Mouse (Mus musculus): ENCODE data around the gene Cldn13. TPM values are rescaled to one million over a fixed set of nuclear protein-coding genes. Genes with fewer than 3 reads are reported as not detected.

Gene Cldn13
- total and polyA plus RNA-seq, 3 experiments = 0.10 TPM; not detected in 2

GRCm38 (mm10) chr5:134896965-134897364 is 18.4 kb downstream of the Cldn13 start:
- 77% methylated on average over 8 of the region's 8 CpGs for WGBS
- Histone ChIP-seq H3K79me2 (replicated peaks; ENCODE audit: control insufficient read depth, insufficient read depth, low read length) (no peaks in the 10 kb centered on the region), H3K4me1 (ENCODE audit: control insufficient read depth, insufficient read depth, low read length) (peaks cover 4% of the 10 kb centered on the region), H3K9ac (ENCODE audit: low read depth, low read length) (no peak overlapping the region), H3K4me3 (no peak overlapping the region), H3K27me3 (ENCODE audit: control insufficient read depth, insufficient read depth, low read length) (no peaks in the 10 kb centered on the region), H3K36me3 (ENCODE audit: control insufficient read depth, insufficient read depth, low read length) (no peaks in the 10 kb centered on the region), H3K27ac (no peak overlapping the region)
- intact Hi-C loops (cut with DNase I) = loop anchor here (10.0 kb wide), 1 partner anchor 502 kb away; no protein-coding TSS in a partner anchor
- DNase-seq = no peak
- no peak for TF ChIP-seq EP300 (IDR thresholded peaks at IDR 0.05; ENCODE audit: insufficient read depth, low read depth, low read length)
- TF ChIP-seq CTCF (IDR thresholded peaks at IDR 0.05) = no peak
- no peak for TF ChIP-seq POLR2A (IDR thresholded peaks at IDR 0.05; ENCODE audit: insufficient read depth, low read depth, low read length)

GRCm38 (mm10) chr5:134895291-134895690 is 20.0 kb downstream of the Cldn13 start:
- intact Hi-C loops (cut with DNase I) = loop anchor here (10.0 kb wide), 1 partner anchor 500 kb away; no protein-coding TSS in a partner anchor
- no peak overlapping the region for H3K27ac ChIP-seq
- no peak for TF ChIP-seq CTCF (IDR thresholded peaks at IDR 0.05)
- TF ChIP-seq EP300 (IDR thresholded peaks at IDR 0.05; ENCODE audit: insufficient read depth, low read depth, low read length) = peak; percentile 59; the same call in 1 of the 2 replicates
- TF ChIP-seq POLR2A (IDR thresholded peaks at IDR 0.05; ENCODE audit: insufficient read depth, low read depth, low read length) = no peak
- no peaks in the 10 kb centered on the region for H3K36me3 ChIP-seq (ENCODE audit: control insufficient read depth, insufficient read depth, low read length)
- H3K9ac ChIP-seq (ENCODE audit: low read depth, low read length) = no peak overlapping the region
- DNase-seq = peak; percentile 75 to 83
- 81% methylated on average over 8 of the region's 8 CpGs for WGBS
- H3K27me3 ChIP-seq (ENCODE audit: control insufficient read depth, insufficient read depth, low read length) = no peaks in the 10 kb centered on the region
- H3K4me1 ChIP-seq (ENCODE audit: control insufficient read depth, insufficient read depth, low read length) = peaks cover 12% of the 10 kb centered on the region
- H3K79me2 ChIP-seq (replicated peaks; ENCODE audit: control insufficient read depth, insufficient read depth, low read length) = no peaks in the 10 kb centered on the region
- H3K4me3 ChIP-seq = no peak overlapping the region

DNA sequence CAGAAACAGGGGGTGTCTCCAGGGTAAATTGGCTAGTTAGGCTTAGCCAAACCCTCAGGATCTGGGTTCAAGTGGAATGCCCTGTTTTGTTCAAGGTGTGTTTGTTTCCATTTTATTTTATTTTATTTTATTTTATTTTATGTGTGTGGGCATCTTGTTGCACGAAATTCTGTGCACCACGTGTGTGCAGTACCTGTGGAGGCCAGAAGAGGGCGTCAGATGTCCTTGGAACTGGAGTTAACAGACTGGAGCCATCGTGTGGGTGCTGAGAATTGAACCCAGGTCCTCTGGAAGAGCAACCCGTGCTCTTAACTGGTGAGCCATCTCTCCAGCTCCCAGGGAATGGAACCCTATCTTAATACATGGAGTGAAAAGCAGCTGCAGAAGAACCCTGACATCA is 22.6 kb downstream of the Cldn13 start:
- Histone ChIP-seq H3K4me1 (ENCODE audit: control insufficient read depth, insufficient read depth, low read length) (peaks cover 22% of the 10 kb centered on the region), H3K4me3 (no peak overlapping the region), H3K9ac (ENCODE audit: low read depth, low read length) (no peak overlapping the region), H3K27ac (peak overlapping the region; percentile 95), H3K79me2 (replicated peaks; ENCODE audit: control insufficient read depth, insufficient read depth, low read length) (no peaks in the 10 kb centered on the region), H3K36me3 (ENCODE audit: control insufficient read depth, insufficient read depth, low read length) (no peaks in the 10 kb centered on the region), H3K27me3 (ENCODE audit: control insufficient read depth, insufficient read depth, low read length) (no peaks in the 10 kb centered on the region)
- WGBS = 83% methylated on average over 5 of the region's 5 CpGs
- TF ChIP-seq CTCF (IDR thresholded peaks at IDR 0.05) (peak; percentile 56), EP300 (IDR thresholded peaks at IDR 0.05; ENCODE audit: insufficient read depth, low read depth, low read length) (no peak)
- intact Hi-C loops (cut with DNase I) = loop anchor here (10.0 kb wide), 1 partner anchor 498 kb away; no protein-coding TSS in a partner anchor
- no peak for DNase-seq

DNA sequence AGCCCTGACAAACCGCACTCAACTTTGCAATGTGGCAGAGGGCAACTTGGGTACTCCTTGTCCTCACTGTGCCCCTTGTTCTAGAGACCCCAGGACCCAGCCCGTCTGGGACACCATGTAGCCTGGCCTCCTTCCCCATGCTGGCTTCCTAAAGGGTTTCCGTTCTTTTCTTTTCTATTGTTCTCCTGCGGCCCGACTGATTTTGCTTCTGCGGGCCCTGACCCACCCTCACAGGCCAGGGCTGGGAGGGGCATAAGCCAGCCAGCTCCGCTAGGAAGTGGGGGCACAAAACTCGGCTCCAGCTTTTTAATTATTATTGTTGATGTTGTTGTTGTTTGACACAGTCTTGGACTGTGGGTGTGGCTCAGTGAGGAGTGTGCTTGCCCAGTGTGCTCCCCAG is 23.8 kb downstream of the Cldn13 start:
- Histone ChIP-seq H3K36me3 (ENCODE audit: control insufficient read depth, insufficient read depth, low read length) (no peaks in the 10 kb centered on the region), H3K79me2 (replicated peaks; ENCODE audit: control insufficient read depth, insufficient read depth, low read length) (no peaks in the 10 kb centered on the region), H3K4me1 (ENCODE audit: control insufficient read depth, insufficient read depth, low read length) (peaks cover 27% of the 10 kb centered on the region), H3K27ac (peak overlapping the region; percentile 95), H3K9ac (ENCODE audit: low read depth, low read length) (no peak overlapping the region), H3K4me3 (no peak overlapping the region), H3K27me3 (ENCODE audit: control insufficient read depth, insufficient read depth, low read length) (no peaks in the 10 kb centered on the region)
- intact Hi-C loops (cut with DNase I) = loop anchor here (10.0 kb wide), 1 partner anchor 497 kb away; no protein-coding TSS in a partner anchor
- TF ChIP-seq CTCF (IDR thresholded peaks at IDR 0.05) (no peak), EP300 (IDR thresholded peaks at IDR 0.05; ENCODE audit: insufficient read depth, low read depth, low read length) (0 out of 2 replicates have a peak, but pooled peaks have one; percentile 66), POLR2A (IDR thresholded peaks at IDR 0.05; ENCODE audit: insufficient read depth, low read depth, low read length) (0 out of 2 replicates have a peak, but pooled peaks have one; percentile 41)
- DNase-seq = peak; percentile 65 to 71
- 53% methylated on average over 8 of the region's 8 CpGs for WGBS

- 36% methylated on average over 6 of the region's 6 CpGs for WGBS
- DNase-seq = peak; percentile 66 to 68
- no peaks in the 10 kb centered on the region for H3K79me2 ChIP-seq (replicated peaks; ENCODE audit: control insufficient read depth, insufficient read depth, low read length)
- H3K4me1 ChIP-seq (ENCODE audit: control insufficient read depth, insufficient read depth, low read length) = peaks cover 25% of the 10 kb centered on the region
- TF ChIP-seq EP300 (IDR thresholded peaks at IDR 0.05; ENCODE audit: insufficient read depth, low read depth, low read length) = no peak
- no peak for TF ChIP-seq CTCF (IDR thresholded peaks at IDR 0.05)
- TF ChIP-seq POLR2A (IDR thresholded peaks at IDR 0.05; ENCODE audit: insufficient read depth, low read depth, low read length) = no peak
- no peak overlapping the region for H3K9ac ChIP-seq (ENCODE audit: low read depth, low read length)
- no peak overlapping the region for H3K4me3 ChIP-seq
- H3K27ac ChIP-seq = peak overlapping the region; percentile 95
- no peaks in the 10 kb centered on the region for H3K36me3 ChIP-seq (ENCODE audit: control insufficient read depth, insufficient read depth, low read length)
- H3K27me3 ChIP-seq (ENCODE audit: control insufficient read depth, insufficient read depth, low read length) = no peaks in the 10 kb centered on the region
- intact Hi-C loops (cut with DNase I) = loop anchor here (10.0 kb wide), 1 partner anchor 496 kb away; no protein-coding TSS in a partner anchor
Measured at GRCm38 (mm10) chr5:134890601-134891054, 24.7 kb downstream of the Cldn13 start.

GRCm38 (mm10) chr5:134888505-134888904 is 26.8 kb downstream of the Cldn13 start:
- no peak overlapping the region for H3K9ac ChIP-seq (ENCODE audit: low read depth, low read length)
- no peak overlapping the region for H3K4me3 ChIP-seq
- H3K79me2 ChIP-seq (replicated peaks; ENCODE audit: control insufficient read depth, insufficient read depth, low read length) = no peaks in the 10 kb centered on the region
- peak in 1 of 2 experiments; percentile 48 for DNase-seq
- H3K36me3 ChIP-seq (ENCODE audit: control insufficient read depth, insufficient read depth, low read length) = no peaks in the 10 kb centered on the region
- peaks cover 27% of the 10 kb centered on the region for H3K4me1 ChIP-seq (ENCODE audit: control insufficient read depth, insufficient read depth, low read length)
- H3K27me3 ChIP-seq (ENCODE audit: control insufficient read depth, insufficient read depth, low read length) = no peaks in the 10 kb centered on the region
- TF ChIP-seq EP300 (IDR thresholded peaks at IDR 0.05; ENCODE audit: insufficient read depth, low read depth, low read length) (no peak), POLR2A (IDR thresholded peaks at IDR 0.05; ENCODE audit: insufficient read depth, low read depth, low read length) (no peak), CTCF (IDR thresholded peaks at IDR 0.05) (no peak)
- peak overlapping the region; percentile 89 for H3K27ac ChIP-seq
- intact Hi-C loops (cut with DNase I) = no loop called here
- 73% methylated on average over 7 of the region's 7 CpGs for WGBS
